Comparison of ENCODE assay signal across 28 mouse cellular contexts in the genomic region with DNA sequence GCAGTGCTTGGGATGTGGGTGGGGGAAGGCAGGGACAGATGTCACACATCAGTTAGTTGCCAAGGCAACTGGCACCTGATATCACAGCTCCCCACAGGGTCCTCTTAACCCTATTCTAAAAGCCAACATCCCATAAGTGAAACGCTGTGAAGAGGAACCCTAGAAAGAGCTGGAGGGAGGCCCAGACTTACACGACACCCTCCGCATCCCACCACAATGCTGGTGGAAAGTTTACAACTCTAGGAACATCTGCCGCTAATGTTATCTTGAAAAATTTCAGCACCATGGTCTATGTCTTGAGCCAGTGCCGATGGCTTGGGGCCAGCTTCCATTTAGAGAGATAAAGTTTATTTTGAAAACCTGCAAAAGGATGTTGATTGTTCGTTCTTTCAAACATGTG.
DNase-seq lines count a peak whose midpoint lies in the region; ATAC-seq and TF ChIP-seq lines count a peak whose summit lies in the region.
"Had no signal": no experiment of that assay in that cellular context is flagged by ENCODE, and none has a peak within 500 bp of the region (broad histone marks: within the 10 kb centered on the region; RNA-seq: fewer than 3 reads in every experiment).

No protein-coding gene starts in this region.

- intact Hi-C loops in heart, postnatal 14 days (cut with DNase I) = no loop called here
- intact Hi-C loops in left cerebral cortex, postnatal 14 days (cut with DNase I) = loop anchor here (5.0 kb wide), 1 partner anchor 130 kb away; no protein-coding TSS in a partner anchor

- H3K27me3 ChIP-seq in lung, embryonic 14.5 days (ENCODE audit: insufficient read depth, low read length) = no peaks in the 10 kb centered on the region
- H3K27me3 ChIP-seq: embryonic facial prominence, embryonic 12.5 days; forebrain, embryonic 15.5 days; hindbrain, embryonic 15.5 days had no signal

- peak; percentile 53 for DNase-seq in heart, adult 11 months
- no peak for DNase-seq in heart, postnatal 14 days
- peak; percentile 32 for DNase-seq in lung, embryonic 14.5 days
- no peak for DNase-seq in lung, postnatal 4 days
- DNase-seq in left cerebral cortex, postnatal 14 days (ENCODE audit: low spot score in 2 of 2) = peak; percentile 16 to 53
- DNase-seq in telencephalon, adult 2 months (ENCODE audit: low read depth, low spot score) = peak; percentile 39
- DNase-seq in testis, postnatal 10 days (ENCODE audit: low spot score) = no peak
- DNase-seq: adrenal gland, adult 8-10 months; cerebellum, adult 8-10 months; cerebellum, postnatal 36 days; heart, postnatal 10 days; kidney, adult 11 months; kidney, postnatal 14 days; layer of hippocampus, postnatal 36 days; liver; lung, adult 2 months; lung, postnatal 14 days; thymus, postnatal 25 days had no signal

- no peaks in the 10 kb centered on the region for H3K9me3 ChIP-seq in lung, embryonic 14.5 days (ENCODE audit: low read depth, low read length)
- H3K9me3 ChIP-seq: embryonic facial prominence, embryonic 12.5 days; forebrain, embryonic 15.5 days; G1E; heart, embryonic 13.5 days; hindbrain, embryonic 10.5 days; hindbrain, embryonic 15.5 days had no signal

- 26% methylated on average over 6 of the region's 6 CpGs for WGBS in lung, embryonic 14.5 days

- H3K27ac ChIP-seq in lung, embryonic 14.5 days (ENCODE audit: low read depth) = no peak overlapping the region
- H3K27ac ChIP-seq: embryonic facial prominence, embryonic 12.5 days; forebrain, embryonic 15.5 days; heart, embryonic 13.5 days; hindbrain, embryonic 10.5 days; hindbrain, embryonic 15.5 days; liver, embryonic 14.5 days had no signal

- no peaks in the 10 kb centered on the region for H3K4me1 ChIP-seq in lung, embryonic 14.5 days (ENCODE audit: insufficient read depth)
- H3K4me1 ChIP-seq: embryonic facial prominence, embryonic 12.5 days; forebrain, embryonic 15.5 days; heart, embryonic 13.5 days; hindbrain, embryonic 10.5 days; hindbrain, embryonic 15.5 days had no signal

- no peak overlapping the region for H3K9ac ChIP-seq in lung, embryonic 14.5 days
- H3K9ac ChIP-seq: embryonic facial prominence, embryonic 12.5 days; forebrain, embryonic 15.5 days; heart, embryonic 13.5 days; hindbrain, embryonic 15.5 days; liver, embryonic 14.5 days had no signal

- no peak for ATAC-seq in lung, embryonic 14.5 days (ENCODE audit: insufficient read depth)
- ATAC-seq: forebrain, embryonic 15.5 days; inflammation-experienced regulatory T-cells, adult 6 months; midbrain, embryonic 16.5 days had no signal

- no peaks in the 10 kb centered on the region for H3K36me3 ChIP-seq in lung, embryonic 14.5 days (ENCODE audit: insufficient read depth)
- H3K36me3 ChIP-seq: embryonic facial prominence, embryonic 12.5 days; forebrain, embryonic 15.5 days; G1E; heart, embryonic 13.5 days; hindbrain, embryonic 10.5 days; hindbrain, embryonic 15.5 days had no signal

- no peak overlapping the region for H3K4me3 ChIP-seq in lung, embryonic 14.5 days (ENCODE audit: low read depth, low read length)
- H3K4me3 ChIP-seq: embryonic facial prominence, embryonic 12.5 days; forebrain, embryonic 15.5 days; heart, embryonic 13.5 days; hindbrain, embryonic 10.5 days; hindbrain, embryonic 15.5 days had no signal

- no peak overlapping the region for H3K4me2 ChIP-seq in lung, embryonic 14.5 days
- H3K4me2 ChIP-seq: embryonic facial prominence, embryonic 12.5 days; forebrain, embryonic 15.5 days; heart, embryonic 13.5 days; hindbrain, embryonic 15.5 days; midbrain, embryonic 11.5 days had no signal

- no peak for TF ChIP-seq CTCF in lung, embryonic 14.5 days (IDR thresholded peaks at IDR 0.05; ENCODE audit: low read depth)

Comparison
In these comparisons a context has a peak if more than half of its experiments do, and no peak if none do; other contexts are left out.
1. DNase-seq: peak in heart, adult 11 months (single experiment), lung, embryonic 14.5 days (single experiment), left cerebral cortex, postnatal 14 days (2 of 2) and telencephalon, adult 2 months (single experiment); none in heart, postnatal 14 days (0 of 2), lung, postnatal 4 days (0 of 2) and testis, postnatal 10 days (single experiment).